Mouse (Mus musculus) forebrain, embryonic 12.5 days (tissue): ENCODE results near the gene Vmn1r49. TPM values are rescaled to one million over a fixed set of nuclear protein-coding genes. Genes with fewer than 3 reads are reported as not detected.
"Not testable (repeated sequence)": the region's sequence is repeated elsewhere in the genome, so short reads cannot be mapped to it uniquely, and the experiment has no call there.

ENCODE experiments used
- ATAC-seq: fragments of 200-750 bp; cut with Nextera tagmentation; 2 replicates; pipeline ENCODE4 v1.8.0; 2017; ENCODE audit warnings: moderate TSS enrichment; ENCODE audit not compliant: low FRiP score
- H3K27ac ChIP-seq: fragments of 300-500 bp; sonication (generic); 2 replicates; pipeline ENCODE4 v1.5.1; 2016; ENCODE audit warnings: mild to moderate bottlenecking
- H3K27me3 ChIP-seq: fragments of 300-500 bp; sonication (generic); 2 replicates; pipeline ENCODE4 v1.6.1; 2016; ENCODE audit warnings: mild to moderate bottlenecking
- H3K36me3 ChIP-seq: fragments of 300-500 bp; sonication (generic); replicated peaks from 2 replicates; pipeline ENCODE4 v1.6.1; 2016; ENCODE audit warnings: mild to moderate bottlenecking
- H3K4me1 ChIP-seq: fragments of 300-500 bp; sonication (generic); 2 replicates; pipeline ENCODE4 v1.6.1; 2016
- H3K4me2 ChIP-seq: fragments of 300-500 bp; sonication (generic); 2 replicates; pipeline ENCODE4 v1.6.1; 2016; ENCODE audit warnings: mild to moderate bottlenecking, moderate library complexity
- H3K4me3 ChIP-seq: fragments of 300-500 bp; sonication (generic); replicated peaks from 2 replicates; pipeline ENCODE4 v1.5.1; 2016; ENCODE audit warnings: mild to moderate bottlenecking
- H3K9ac ChIP-seq: fragments of 300-500 bp; sonication (generic); 2 replicates; pipeline ENCODE4 v1.6.1; 2016; ENCODE audit warnings: mild to moderate bottlenecking
- H3K9me3 ChIP-seq: fragments of 300-500 bp; sonication (generic); 2 replicates; pipeline ENCODE4 v1.6.1; 2016
- WGBS: fragments of 180-500 bp; shearing (Covaris S2); methylation state at CpG from one replicate; pipeline ENCODE4 v1.1.7; 2016; 5-methylcytosine and 5-hydroxymethylcytosine counted together
- polyA plus RNA-seq: library from polyadenylated mRNA; unstranded; fragments of >200 nt; fragmentation: Nextera tagmentation; extraction: Ambion mirVana; gene quantifications from 2 replicates; pipeline ENCODE4 v1.2.1, GENCODE M21; 2016

The Vmn1r49 gene
- not detected in 2 replicates for polyA plus RNA-seq

GRCm38 (mm10) chr6:90078406-90078805 is at the start of gene Vmn1r49:
Gene Vmn1r49, minus strand, starts transcription at chr6:90078506.
- Histone ChIP-seq H3K4me3 (no peak within 1 kb of the TSS), H3K9me3 (peaks cover 20% of the 10 kb centered on the region; the same call in 1 of the 2 replicates), H3K27me3 (no peaks in the 10 kb centered on the region), H3K4me1 (no peaks in the 10 kb centered on the region), H3K27ac (no peak within 1 kb of the TSS), H3K4me2 (no peak within 1 kb of the TSS), H3K9ac (no peak within 1 kb of the TSS), H3K36me3 (no peaks in the 10 kb centered on the region)
- no peak for ATAC-seq
- WGBS: 83% methylated on average over 4 of the region's 4 CpGs

DNA sequence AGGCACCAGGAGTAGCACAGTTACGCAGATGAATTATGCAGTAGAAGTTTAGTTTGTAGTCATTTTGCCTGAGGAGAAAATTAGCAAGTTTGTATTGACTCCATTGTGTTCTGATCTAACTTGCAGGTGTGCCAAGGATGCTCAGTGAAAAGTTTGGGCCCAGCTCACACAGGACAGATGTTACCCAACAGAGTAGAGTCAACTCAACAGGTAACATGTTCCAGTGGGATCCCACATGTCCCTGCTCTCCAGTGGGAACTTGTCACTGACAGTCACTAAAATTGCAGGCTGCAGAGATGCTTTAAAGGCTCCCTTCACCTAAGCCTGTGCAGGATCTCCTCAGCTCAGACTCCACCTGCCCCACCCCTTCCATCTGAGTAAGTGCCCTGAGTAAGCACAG is 44.0 kb upstream of the Vmn1r49 start, which contains the start of gene Vmn1r51:
Gene Vmn1r51 (plus strand): TSS at position 301 of the 400 bp plus-strand sequence.
- not testable (repeated sequence) for H3K36me3 ChIP-seq, H3K27me3 ChIP-seq, H3K4me3 ChIP-seq, H3K9me3 ChIP-seq, ATAC-seq, H3K4me2 ChIP-seq, H3K4me1 ChIP-seq, H3K27ac ChIP-seq, H3K9ac ChIP-seq
- WGBS: 96% methylated on average over 1 of the region's 1 CpGs

- H3K4me2 ChIP-seq: no peak within 1 kb of the TSS
- H3K36me3 ChIP-seq: no peaks in the 10 kb centered on the region
- H3K27me3 ChIP-seq: no peaks in the 10 kb centered on the region
- no peak within 1 kb of the TSS for H3K9ac ChIP-seq
- H3K4me1 ChIP-seq: no peaks in the 10 kb centered on the region
- no peak within 1 kb of the TSS for H3K27ac ChIP-seq
- H3K4me3 ChIP-seq: no peak within 1 kb of the TSS
- H3K9me3 ChIP-seq: 0 out of 2 replicates have a peak, but pooled peaks cover 12% of the 10 kb centered on the region
- ATAC-seq: no peak
- WGBS: 61% methylated on average over 2 of the region's 2 CpGs
Observed at GRCm38 (mm10) chr6:90101130-90101529, 22.8 kb upstream of the Vmn1r49 start, which contains the start of gene Vmn1r50. Gene Vmn1r50, plus strand, starts transcription at chr6:90101430.

GRCm38 (mm10) chr6:90100566-90100965 is 22.3 kb upstream of the Vmn1r49 start:
- no peak overlapping the region for H3K27ac ChIP-seq

GRCm38 (mm10) chr6:90036741-90037140 is 41.6 kb downstream of the Vmn1r49 start, which contains the start of gene Vmn1r48:
Gene Vmn1r48, minus strand, starts transcription at chr6:90036841.
- not testable (repeated sequence) for H3K27ac ChIP-seq, H3K4me2 ChIP-seq, H3K9ac ChIP-seq, ATAC-seq, H3K9me3 ChIP-seq, H3K4me1 ChIP-seq, H3K36me3 ChIP-seq, H3K27me3 ChIP-seq, H3K4me3 ChIP-seq
- no CpG with 5 or more reads among the region's 2 CpGs for WGBS

More at GRCm38 (mm10) chr6:90100566-90100965, 22.3 kb upstream of the Vmn1r49 start:
- Histone ChIP-seq H3K9ac (no peak overlapping the region), H3K4me3 (no peak overlapping the region), H3K9me3 (0 out of 2 replicates have a peak, but pooled peaks cover 12% of the 10 kb centered on the region), H3K4me1 (no peaks in the 10 kb centered on the region), H3K36me3 (no peaks in the 10 kb centered on the region), H3K27me3 (no peaks in the 10 kb centered on the region), H3K4me2 (no peak overlapping the region)
- 94% methylated on average over 2 of the region's 2 CpGs for WGBS
- no peak for ATAC-seq

Other genes with a start within 250 kb of the Vmn1r49 start
- gene Vmn1r42, start 202.1 kb downstream of the Vmn1r49 start, polyA plus RNA-seq: not detected in 2 replicates
- not detected in 2 replicates for gene Vmn1r43, start 202.1 kb downstream of the Vmn1r49 start, polyA plus RNA-seq
- not detected in 2 replicates for gene Vmn1r44, start 194.8 kb downstream of the Vmn1r49 start, polyA plus RNA-seq
- gene Vmn1r45, start 137.9 kb downstream of the Vmn1r49 start, polyA plus RNA-seq: not detected in 2 replicates
- not detected in 2 replicates for gene Vmn1r46, start 109.2 kb downstream of the Vmn1r49 start, polyA plus RNA-seq
- gene Vmn1r47, start 62.4 kb downstream of the Vmn1r49 start, polyA plus RNA-seq: not detected in 2 replicates
- gene Vmn1r48, start 41.7 kb downstream of the Vmn1r49 start, polyA plus RNA-seq: not detected in 2 replicates
- not detected in 2 replicates for gene Vmn1r50, start 22.9 kb upstream of the Vmn1r49 start, polyA plus RNA-seq
- gene Vmn1r51, start 44.1 kb upstream of the Vmn1r49 start, polyA plus RNA-seq: not detected in 2 replicates
- not detected in 2 replicates for gene Vmn1r52, start 96.3 kb upstream of the Vmn1r49 start, polyA plus RNA-seq
- gene V1ra8, start 124.3 kb upstream of the Vmn1r49 start, polyA plus RNA-seq: not detected in 2 replicates
- gene Vmn1r53, start 145.9 kb upstream of the Vmn1r49 start, polyA plus RNA-seq: not detected in 2 replicates
- not detected in 2 replicates for gene Vmn1r54, start 167.8 kb upstream of the Vmn1r49 start, polyA plus RNA-seq
- gene BC048671, start 222.7 kb upstream of the Vmn1r49 start, polyA plus RNA-seq: not detected in 2 replicates
- not detected in 2 replicates for gene Chst13, start 246.7 kb upstream of the Vmn1r49 start, polyA plus RNA-seq